Mouse (Mus musculus) heart, adult 9 months (tissue): ENCODE data around the gene Ankle1.

Experiments
- DNase-seq, 2 experiments: peaks; one replicate each; pipeline ENCODE4 v3.0.0; 2022; ENCODE audit warnings: low spot score in 2 of 2

Gene Ankle1

DNA sequence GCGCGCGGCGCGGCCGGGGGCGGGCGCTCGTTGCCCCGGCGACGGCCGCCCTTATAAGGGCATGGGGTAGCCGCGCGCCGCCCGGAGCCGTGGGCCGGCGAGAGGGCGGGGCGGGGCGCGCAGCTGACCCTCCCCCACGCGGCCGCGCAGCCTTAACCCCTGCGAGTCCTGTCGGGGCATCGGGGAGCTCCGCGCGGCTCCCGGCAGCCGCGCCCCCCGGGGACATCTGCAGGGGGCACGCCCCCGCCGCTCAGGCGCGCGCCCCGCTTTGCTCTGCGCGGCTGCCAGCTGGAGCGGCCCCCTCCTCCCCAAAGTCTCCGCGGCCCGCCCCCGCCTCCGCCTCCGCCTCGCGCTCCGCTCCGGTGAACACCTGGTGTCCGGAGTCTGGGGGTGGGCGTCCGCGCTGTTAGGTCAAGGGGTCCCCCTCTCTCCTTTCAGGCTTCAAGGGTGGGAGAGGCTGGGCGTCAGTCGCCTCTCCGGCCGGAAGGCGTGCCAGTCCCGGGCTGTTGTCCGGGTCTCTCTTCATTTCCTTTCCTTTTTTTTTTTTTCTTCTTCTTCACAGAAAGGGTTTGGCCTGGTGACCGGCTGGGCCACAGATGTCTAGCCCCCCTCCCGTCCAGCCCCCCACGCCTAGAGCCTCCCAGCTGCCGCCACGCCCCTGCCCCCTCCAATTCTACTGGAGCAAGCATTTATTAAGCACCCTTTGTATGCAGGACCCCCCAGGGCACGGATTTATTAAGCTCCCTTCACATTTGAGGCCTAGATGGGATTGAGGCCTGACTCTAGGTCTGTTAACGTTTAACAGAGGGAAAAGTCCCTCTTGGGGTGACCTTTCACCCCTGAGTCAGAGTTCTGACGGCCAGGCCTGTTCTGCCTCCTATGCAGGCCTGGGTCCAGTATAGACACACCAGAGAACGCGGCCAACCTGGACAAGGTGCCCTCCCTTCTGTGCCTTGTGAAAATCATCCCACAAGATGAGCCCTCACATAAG lies 23.5 kb upstream of the Ankle1 start:
- peak; percentile 86 to 90 for DNase-seq

DNA sequence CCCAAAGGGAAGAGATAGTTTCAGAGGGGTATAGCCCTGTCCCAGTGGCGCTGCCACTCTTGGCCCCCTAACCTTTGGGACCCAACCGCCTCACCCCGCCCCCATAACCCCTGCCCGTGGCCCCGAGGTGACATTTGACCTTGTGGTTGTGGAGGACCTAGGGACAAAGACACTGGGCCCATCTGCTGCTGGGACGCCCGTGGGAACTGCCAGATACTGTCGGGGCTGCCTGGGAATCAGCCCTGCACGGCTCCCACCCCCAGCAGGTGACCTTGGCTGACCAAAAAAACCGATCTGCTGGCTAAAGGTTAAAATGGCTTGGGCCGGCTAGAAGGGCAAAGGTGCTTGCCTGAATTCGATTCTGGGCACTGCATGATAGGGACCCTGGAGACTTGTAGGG lies 22.4 kb upstream of the Ankle1 start:
- DNase-seq: no peak

DNA sequence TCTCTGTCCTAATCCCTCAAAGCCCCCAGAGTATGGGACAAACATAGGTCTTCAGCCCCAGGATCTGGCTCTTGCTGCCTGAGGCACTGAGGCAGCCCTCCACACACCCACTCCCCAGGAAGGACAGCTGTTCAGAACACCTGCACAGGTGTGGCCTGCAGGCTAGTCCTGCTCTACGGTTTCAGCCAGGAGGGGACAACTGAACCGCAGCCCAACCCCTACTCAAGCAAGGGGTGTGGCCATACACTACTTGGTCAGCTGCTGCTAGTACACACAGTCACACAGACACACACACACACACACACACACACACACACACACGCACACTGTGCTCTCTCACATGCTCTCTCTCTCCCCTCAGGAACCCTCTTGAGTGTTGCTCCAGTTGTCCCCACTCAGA lies 21.9 kb upstream of the Ankle1 start:
- no peak for DNase-seq

DNA sequence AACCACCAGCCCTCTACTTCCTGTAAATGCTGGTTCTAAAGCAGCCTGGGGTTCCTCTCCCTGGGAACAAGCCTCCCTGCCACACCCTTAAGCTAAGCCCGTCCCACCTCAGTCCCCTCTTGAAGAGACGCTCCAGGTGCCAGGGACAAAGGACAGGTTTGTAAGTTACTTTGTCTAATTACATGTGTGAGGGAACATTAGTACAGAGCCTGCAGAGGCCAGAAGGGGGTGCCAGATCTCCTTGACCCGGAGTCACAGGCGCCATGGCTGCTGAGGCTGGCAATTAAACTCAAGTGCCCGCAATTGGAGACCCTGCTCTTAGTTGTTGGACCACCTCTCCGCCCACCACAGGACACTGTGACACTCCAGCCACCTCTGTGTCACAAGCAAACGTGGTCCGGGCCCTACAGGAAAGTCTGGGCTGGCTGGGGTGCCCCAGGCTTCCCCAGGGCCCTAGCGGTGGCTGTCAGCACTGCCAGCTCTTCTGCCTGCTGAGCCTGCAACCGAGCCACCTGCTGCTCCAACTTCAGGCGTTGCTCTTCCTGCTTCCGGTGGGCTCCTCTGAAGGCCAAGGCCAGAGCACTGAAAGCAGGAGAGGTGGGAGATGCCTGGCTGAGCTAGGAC lies 20.5 kb upstream of the Ankle1 start:
- DNase-seq: no peak

DNA sequence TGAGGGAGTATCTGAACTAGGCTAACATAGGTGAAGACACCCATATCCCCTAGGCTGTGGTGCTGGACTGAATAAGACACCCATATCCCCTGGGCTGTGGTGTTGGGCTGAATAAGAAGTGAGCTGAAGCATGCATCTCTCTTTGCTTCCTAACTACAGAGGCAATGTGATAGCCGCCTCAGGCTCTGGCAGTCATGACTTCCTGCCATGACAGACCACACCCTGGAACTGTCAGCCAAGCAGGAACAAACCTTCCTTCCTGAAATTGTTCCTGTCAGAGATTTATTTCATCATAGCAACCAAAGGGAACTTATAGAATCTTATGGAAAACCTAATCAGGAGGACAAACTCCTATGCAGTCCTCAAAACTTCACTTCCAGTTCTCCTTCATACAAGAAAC lies 17.5 kb upstream of the Ankle1 start:
- DNase-seq: no peak

DNA sequence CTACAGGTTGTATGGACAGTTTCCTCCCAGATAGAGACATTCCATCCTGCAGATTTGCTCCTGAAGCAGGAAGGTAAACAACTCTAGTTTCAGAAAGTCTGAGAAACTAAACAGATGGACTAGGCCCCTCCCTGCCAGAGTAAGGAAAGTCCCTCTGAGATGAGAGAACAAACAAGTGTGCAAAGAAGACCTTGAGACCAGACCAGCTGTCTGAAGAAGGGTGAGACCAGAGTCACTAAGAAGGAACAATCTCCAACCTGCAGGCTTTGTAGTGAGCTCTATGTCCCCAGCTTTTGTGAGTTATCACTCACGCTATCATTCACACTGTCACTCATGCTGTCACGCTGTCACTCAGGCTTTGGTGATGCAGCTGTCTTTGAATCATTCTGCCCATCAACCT lies 14.1 kb upstream of the Ankle1 start:
- no peak for DNase-seq

DNA sequence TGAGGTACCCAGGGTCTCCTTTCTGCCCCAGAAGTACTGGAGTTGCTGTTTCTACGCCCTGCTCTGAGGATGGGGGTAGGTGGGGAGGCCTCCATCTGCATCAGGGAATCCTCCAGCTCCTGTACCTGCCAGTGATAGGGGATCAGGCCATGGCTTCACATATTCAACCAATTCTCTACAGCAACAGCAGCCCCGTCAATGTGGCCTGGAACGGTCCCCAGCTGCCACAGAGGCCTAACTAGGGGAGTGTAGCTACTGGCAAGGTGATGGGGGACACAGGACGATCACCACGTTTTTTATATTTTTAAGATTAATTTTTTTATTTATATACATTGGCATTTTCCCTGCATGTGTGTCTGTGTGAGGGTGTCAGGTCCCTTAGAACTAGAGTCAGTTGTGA lies 13.4 kb upstream of the Ankle1 start:
- DNase-seq: no peak

DNA sequence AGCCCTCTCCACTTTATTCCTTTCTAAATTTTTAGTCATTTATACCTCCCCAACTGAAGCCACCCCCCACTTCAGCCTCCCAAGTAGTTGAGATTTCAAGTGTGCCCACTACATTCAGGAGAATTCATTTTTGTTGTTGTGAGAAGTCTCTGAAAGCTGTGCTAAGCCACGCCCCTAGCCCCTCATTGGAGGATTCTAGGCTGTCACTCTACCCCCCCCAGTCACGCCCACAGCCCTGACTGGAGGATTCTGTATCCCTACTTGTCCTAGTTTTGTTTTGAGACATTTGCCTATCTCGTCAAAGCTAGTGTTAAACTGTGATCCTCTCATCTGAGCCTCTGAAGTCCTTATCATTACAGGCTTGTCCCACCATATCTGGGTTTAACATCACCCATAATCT lies 12.9 kb upstream of the Ankle1 start:
- no peak for DNase-seq

DNA sequence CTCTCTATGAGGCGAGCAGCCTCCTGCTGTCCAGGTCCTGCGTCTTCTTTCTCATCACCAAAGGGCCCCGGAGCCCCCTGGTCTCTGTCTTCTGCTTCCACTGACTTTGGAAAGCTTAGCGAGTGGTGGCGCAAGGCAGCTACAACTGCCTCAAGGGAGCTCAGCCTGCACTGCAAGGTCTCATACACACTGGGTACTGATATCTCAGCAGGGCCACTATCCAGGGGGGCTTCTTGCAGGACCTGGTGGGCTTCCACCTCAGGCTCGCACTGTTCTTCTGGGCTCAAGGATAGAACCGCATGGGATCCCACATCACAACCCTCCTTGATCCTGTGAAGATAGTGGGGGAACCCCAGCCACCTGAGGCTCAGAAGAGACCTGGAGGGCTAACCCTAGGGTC lies 11.3 kb upstream of the Ankle1 start:
- no peak for DNase-seq

DNA sequence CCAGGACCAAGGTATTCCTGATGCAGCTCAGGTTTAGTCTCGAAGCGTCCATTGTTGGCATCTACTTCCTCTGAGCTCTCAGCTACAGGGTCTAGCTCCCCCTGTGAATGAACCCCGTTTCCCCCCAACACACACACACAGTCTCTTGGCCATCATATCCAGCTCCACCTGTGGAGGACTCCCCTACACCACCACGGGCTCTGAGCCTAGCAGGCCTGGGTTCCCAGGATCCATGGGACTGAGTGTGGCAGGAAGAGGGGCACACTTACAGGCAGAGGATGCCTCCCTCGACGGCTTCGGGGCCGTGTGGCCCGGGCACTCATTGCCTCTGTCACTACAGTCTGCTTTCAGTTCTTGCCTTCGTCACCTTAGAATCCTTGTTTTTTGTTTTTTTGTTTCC lies 10.7 kb upstream of the Ankle1 start:
- DNase-seq: no peak

DNA sequence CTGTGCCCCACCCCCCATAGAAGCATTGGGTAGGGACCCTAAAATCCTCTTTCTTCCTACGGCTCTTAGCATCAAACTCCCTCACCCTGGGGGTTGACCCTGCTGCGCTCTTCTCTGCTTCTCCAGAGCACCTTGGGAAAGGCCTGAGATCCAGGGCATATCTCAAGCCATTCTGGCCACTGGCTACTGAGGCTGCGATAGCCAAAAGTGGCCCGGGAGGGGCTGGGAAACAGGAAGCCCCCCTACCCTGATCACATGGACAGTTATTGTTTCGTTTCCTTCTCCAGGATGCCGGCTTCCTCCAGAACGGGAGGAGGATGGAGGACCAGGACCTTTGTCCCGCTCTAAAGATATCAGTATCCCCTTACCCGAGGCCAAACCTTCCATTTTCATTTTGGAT lies 10.2 kb upstream of the Ankle1 start, which contains the start of gene Ushbp1:
TSS of gene Ushbp1 (minus strand) at position 174 of the 400 bp plus-strand sequence.
- peak; percentile 77 to 88 for DNase-seq

DNA sequence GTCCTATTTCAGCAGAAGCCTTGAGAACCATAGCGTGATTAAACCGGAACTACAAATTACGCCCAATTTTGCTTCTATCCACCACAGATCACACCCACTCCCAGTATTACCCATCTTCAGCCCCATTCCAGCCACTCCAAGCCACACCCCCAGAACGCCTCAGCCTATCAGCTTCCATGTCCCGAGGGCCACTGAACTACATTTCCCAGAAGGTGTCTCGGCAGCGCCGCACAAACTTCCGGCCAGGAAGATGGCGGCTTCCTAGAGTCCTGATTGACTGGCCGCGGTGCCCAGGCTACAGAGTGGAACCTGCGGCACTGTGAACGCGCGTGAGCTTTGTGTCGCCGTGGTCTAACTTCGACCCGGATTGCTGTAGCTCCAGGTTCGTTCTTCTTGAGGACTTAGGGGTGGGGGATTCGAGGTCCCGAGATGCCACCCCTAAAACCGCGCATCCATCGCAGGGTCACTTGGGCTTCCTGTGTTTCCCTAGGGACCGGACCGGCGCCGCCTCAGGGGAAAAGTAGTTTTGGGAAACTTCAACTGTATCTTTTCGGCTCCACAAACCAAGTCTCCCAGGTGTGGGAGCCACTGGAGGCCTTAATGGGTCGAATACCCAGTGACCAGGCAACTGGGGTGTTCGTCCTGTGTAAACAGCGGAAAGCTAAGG lies 9.0 kb upstream of the Ankle1 start, which contains the start of gene Babam1:
TSS of gene Babam1 (plus strand) at position 223 of the 667 bp plus-strand sequence.
- peak; percentile 95 to 97 for DNase-seq

DNA sequence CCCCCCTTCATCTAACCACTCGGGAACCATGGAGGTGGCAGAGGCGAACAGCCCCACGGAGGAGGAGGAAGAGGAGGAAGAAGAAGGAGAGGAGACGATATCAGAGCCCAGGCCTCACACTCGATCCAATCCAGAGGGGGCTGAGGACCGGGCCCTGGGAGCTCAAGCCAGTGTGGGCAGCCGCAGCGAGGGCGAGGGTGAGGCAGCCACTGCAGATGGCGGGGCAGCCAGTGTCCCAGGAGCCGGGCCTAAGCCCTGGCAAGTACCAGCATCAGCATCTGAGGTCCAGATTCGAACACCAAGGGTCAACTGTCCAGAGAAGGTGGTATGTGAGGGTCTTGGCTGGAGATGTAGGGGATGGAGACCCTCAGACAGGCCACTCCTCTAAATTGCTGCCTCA lies 8.1 kb upstream of the Ankle1 start:
- no peak for DNase-seq

DNA sequence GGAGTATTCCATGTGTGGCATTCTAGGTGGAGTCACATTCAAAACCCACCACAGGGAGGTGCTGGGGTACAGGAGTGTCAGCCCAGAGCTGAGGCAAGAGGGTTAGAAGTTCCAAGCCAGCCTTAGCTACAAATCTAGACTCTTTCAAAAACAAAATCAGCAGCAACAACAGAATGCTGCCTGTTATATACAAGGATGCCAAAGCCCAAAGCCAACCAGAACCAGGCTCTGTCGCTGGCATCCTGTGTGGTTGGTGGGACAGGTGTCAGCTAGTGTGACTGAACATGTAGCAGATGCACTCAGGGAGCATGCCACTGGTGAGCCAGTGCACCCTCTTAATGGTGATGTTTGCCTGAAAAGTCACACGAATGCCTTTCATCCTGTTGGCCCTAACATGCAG lies 5.0 kb upstream of the Ankle1 start:
- no peak for DNase-seq

DNA sequence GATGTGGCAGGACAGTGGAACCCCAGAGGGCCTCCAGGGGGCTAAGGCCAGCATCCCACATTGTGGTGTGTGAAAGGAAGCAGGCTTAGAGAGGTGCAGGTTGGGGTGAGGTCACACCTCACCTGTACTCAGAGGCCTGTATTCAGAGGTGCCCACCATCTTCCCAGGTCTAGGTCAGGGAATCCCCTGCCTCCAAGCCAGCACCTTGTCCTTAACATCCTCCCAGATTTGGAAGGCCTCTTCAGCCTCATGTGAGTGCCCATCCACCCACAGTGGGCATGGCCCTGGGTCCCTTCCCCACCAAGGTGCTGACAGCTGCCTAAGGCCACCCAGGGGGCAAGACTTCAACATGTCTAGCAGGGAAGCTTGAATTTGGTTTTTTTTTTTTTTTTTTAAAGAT lies 4.4 kb upstream of the Ankle1 start:
- DNase-seq: no peak

DNA sequence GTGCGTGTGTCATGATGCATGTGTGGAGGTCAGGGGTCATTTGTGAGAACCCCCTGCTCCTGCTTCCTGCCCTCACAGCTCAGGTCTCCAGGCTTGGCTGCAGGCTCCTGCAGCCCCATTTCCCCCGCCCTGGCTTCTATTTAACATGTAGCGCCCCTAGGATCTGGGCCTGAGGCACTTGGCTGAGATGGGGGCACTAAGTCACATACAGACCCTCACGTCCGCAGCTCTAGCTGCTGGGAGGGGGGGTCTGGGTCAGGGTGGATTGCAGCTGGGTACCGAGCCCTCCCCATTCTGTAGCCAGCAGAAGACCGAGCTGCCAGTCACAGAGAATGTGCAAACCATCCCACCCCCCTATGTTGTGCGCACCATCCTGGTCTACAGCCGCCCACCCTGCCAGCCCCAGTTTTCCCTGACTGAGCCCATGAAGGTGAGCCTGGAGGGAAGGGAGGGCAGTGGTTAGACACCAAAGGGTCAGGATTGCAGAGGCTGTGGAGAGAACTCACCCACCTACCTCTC lies 3.3 kb upstream of the Ankle1 start:
- no peak for DNase-seq

DNA sequence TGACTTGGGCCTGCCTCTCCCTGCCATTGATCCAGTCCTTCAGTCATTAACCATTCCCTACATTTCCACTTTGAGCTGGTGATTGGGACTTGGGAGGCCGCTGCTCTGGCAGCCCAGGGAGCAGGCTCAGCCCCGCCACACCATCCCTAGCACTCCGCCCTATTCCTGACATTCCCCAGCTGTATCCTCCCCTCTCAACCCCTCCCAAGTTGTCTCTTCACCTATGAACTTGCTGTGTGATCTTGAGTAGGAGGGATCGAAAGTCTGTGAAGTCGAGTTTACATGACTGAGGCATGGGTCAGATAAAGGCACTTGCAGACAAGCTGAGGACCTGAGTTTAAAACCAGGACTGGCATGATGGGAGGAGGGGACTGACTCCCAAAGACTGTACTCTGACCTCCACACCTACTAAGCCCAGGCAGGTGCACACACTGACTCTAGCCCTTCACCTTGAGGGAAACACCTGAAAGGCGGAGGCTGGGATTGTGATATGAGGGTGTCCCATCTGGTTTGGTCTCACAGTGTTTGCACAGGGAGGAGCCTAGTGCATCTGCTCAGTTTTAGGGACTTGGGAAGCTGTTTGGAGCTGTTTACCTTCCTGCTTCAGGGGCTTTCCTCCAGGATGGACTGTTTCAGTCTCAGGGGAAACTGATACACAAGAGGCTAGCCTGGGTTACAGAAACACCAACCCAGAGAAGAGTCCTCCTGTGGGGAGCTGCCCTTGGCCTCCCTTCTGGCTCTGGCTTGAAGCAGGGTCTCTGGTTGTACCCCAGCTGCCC lies 2.5 kb upstream of the Ankle1 start:
- DNase-seq: no peak

DNA sequence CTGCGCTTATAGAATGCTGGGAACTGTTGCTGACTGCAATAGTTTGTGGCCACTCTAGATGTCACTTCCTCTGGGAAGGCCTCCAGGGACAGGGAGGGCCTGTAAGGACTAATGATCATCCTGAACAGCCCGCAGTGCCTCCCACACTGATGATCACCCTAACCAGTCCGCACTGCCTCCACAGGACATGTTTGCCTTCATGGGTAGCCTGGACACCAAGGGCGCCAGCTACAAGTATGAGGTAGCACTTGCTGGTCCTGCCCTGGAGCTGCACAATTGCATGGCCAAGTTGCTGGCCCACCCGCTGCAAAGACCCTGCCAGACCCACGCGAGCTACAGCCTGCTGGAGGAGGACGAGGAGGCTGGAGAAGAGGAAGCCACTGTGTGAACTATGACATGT lies 1.8 kb upstream of the Ankle1 start:
- no peak for DNase-seq

DNA sequence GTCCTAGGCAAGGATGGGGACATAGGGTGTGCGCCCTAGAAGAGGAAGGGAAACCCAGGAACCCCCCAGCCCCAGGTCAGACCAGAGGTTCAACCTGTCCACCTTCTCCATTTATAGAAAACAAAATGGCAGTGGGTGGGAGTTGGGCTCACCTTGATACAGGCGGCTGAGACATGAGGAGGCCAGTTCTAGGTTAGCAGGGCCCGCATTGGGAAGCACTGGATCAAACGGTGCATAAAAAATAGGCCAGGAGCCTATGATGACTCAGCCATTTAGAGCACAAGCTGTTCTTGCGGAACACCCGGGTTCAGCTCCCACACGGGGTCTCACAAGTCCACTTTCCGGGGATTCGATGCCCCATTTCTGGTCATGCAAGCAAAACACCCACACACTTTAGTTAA lies 859 bp upstream of the Ankle1 start:
- no peak for DNase-seq

DNA sequence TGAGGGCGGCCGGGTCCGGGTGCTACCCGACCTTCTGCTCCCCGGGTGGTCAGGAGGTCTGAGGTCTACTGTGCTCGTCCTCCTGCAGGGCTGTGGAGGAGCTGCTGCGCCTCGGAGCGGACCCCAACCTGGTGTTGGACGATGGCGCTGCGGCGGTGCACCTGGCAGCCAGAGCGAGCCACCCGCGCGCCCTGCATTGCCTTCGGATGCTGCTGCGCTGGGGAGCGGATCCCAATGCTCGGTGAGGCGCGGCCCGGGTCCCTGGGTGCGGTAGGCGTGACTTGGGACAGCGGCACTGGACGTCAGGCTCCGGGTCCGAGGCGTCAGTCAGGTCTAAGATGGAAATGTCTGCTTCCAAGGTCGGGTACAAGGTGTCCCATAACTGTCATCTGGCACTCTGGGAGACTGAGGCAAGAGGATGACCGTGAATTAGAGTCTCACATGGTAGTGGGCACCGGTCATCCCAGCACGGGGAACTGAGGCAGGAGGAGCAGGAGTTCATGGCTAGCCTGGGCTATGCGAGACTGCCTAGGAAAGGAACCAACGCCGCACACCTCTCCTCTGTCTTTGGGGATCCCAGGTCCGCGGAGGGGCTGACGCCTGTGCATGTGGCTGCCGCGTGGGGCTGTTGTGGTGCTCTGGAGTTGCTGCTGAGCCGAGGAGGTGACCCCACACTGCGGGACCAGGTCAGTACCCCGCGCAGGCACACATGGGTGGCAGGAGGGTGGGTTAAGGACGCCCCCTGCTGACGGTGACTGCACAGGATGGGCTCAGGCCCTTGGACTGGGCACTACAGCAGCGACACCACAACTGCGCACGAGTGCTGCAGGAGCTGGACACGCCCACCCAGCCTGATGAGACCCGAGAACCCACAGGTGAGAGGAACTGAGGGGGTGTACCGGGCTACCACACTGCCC lies 547 bp downstream of the Ankle1 start:
- peak in 1 of 2 experiments; percentile 50 for DNase-seq
